Mouse (Mus musculus): ENCODE data around the gene Qsox2. TPM values are rescaled to one million over a fixed set of nuclear protein-coding genes. Genes with fewer than 3 reads are reported as not detected.
A peak's percentile ranks its signal among the peaks of the same experiment; 100 is the strongest.

Qsox2 gene
- 10 to 100 TPM; 15.8 to 17.2 TPM for total RNA-seq (2021)

DNA sequence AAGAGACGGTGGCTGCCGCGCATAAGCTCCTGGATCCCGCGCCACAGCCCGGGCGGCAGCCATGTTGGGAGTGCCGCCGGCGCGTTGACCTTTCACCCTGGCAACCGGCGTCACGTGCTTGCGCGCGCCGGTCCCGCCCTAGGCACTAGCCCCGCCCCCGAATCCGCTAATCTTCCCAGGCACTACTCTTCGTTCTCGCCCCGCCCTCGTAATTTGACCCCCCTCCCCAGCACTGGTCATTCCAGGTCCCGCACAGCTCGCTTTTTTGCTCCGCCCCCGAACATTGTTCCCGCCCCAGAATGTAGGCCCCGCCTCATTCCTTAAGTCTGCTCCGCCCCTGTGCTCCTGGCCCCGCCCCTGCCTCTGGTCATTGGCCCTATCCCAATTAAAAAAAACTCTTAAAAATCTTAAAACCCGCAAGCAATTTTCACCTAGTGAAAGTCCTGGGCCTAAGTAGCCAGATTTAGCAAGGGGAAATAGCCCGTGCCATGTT lies at the start of gene Qsox2:
Gene Qsox2 (minus strand): TSS at position 236 of the 493 bp plus-strand sequence.
- DNase-seq = peak; percentile 96
- intact Hi-C loops (cut with DNase I) = no loop called here

DNA sequence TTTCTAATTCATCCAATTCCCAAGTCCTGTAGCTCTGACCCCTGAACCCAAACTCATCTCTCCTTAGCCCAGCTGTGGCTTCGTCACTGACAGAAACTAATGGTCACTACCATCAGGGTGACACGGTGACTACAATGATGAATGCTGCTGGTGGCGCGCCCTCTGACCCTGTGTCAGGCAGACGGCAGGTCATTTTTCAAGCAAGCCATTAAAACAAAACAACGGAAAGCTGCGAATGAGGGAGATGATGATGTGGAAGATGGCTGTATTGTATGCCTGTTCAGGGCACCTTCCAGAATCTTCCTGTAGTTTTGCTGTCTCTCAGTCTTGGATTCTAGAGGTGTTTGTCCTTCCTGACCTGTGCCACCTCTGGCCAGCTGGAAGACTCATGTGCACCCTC lies 49.1 kb upstream of the Qsox2 start:
- intact Hi-C loops (cut with DNase I) = no loop called here
- no peak for DNase-seq

DNA sequence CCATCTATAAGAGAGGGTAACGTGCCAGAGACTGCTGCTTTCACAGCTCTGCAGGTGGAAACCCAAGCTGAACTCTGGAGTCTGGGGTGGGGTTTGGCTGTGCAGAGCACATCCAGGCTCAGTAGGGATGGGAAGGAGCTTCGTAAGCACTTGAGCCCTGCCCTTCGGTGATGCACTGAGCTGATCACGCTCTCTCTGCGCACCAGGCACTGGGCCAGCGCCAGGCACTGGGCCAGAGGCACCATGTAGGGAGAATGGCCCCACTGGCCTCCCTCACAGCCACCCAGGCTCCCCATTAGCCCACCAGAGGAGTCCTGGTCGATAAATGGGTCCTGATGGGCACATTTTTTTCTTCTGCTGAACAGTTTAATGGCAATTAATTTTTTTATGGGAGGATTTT lies 48.5 kb upstream of the Qsox2 start:
- peak; percentile 83 for DNase-seq
- intact Hi-C loops (cut with DNase I) = no loop called here

DNA sequence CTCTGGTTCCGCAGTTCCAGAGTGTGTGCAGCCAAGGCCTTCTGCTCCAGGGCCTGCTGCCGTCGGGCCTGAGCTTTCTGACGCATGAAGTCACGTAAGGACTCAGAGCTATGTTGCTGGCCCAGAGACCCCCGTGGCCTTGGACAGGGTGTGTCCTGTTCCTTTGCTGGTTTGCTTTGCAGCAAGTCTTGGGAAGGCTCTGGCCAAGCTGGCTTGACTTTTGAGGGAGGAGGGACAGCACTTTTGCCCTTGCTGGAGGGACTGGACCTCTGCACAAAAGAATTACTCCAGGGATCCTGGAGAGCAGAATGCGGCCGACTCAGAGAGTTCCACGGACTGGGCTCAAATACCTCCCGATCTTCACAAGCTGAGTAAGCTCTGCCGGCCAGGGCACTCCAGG lies 43.3 kb upstream of the Qsox2 start:
- DNase-seq = no peak
- intact Hi-C loops (cut with DNase I) = no loop called here

DNA sequence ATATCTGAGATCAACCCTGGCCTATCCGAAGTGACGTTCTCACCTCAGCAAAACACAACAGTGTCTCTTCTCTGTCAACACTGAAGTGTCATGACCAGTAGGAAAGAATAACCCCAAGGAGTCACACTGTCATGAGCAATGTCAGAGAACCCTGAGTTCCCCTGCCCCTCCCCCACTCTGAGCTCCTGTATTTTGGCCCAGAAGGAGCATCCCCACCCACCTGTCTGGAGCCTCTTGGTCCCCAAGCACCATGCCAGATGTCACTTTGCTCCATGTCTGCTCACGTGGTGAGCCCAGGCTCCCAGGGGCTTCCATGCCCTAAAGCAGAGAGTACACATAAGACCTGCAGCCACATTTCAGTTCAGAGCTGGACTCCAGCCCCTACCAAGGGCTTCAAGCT lies 42.4 kb upstream of the Qsox2 start:
- no peak for DNase-seq
- intact Hi-C loops (cut with DNase I) = loop anchor here (10.0 kb wide), 1 partner anchor 255 kb away; the partner anchor contains the start of gene Ubac1

DNA sequence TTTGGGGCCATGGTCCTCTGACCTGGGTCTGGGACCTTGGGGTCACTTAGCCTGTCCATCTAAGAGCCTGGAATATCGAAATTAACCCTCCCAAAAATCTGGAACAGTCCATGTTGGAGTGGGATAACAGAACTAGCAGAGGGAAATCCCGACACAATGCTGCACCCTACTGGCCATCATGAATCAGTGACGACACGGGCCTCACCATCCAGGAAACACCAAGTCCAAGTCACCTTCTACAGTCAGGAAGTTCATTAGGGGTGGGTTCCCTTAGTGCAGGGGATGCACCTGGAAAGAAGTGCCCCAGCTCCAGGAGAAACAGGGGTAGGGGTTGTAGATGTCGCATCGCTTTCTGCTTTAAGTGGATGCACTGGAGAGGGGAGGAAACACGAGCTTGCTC lies 36.3 kb upstream of the Qsox2 start:
- intact Hi-C loops (cut with DNase I) = loop anchor here (5.0 to 10.0 kb wide), 2 partner anchors 116 to 249 kb away; partner anchors contain the start of gene Ubac1

DNA sequence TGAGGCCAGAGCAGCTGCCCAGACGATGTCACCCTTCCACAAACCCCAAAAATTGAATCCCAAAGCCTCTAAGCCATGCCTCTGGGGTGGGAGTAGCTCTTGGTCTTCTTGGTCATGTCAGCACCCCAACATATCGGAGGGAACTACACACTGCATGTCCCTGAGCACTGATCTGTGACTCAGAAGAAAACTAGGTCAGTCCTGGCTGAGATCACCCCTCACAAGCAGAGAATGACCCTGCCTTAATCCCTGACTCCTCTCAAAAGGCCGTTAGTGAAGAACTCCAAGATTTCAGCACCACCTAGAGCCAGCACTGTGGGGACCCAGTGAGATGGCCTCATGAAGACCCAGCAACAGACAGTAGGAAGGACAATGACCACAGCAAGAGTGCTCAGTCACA lies 30.9 kb upstream of the Qsox2 start:
- intact Hi-C loops (cut with DNase I) = no loop called here

More for the DNA sequence above, 36.3 kb upstream of the Qsox2 start:
- peak; percentile 74 for DNase-seq

DNA sequence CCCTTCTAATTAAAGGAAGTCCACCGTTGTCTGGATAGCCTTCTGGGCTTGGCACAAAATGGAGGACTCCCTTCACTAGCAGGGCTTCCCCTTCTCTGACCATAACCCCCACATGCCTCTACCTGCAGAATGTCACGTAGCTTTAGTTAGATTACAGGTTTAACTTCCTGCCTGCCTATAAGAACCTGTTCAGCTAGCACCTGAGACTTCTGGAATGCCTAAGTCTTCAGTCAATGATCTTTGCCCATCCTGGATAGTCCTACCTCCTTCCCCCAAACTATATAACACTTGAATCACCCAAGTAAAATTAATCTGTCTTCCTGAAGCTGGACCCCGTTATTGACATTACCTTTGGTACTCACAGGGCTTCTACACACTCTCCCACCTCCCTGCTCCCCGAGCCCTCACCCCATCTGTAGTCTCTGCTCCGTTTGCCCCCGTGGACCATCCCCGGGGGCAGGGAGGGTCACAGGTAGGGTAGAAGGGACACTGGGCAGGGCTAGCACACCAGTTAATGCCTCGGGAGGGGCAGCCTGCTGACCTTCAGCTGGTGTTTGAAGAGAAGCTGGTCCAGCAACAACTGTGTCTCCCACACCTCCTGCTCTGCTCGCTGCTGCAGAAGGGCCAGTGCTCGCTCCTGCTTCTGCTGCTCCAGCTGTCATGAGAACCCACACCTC lies 28.9 kb upstream of the Qsox2 start:
- no peak for DNase-seq
- intact Hi-C loops (cut with DNase I) = no loop called here

More for the DNA sequence above, 30.9 kb upstream of the Qsox2 start:
- DNase-seq = no peak

DNA sequence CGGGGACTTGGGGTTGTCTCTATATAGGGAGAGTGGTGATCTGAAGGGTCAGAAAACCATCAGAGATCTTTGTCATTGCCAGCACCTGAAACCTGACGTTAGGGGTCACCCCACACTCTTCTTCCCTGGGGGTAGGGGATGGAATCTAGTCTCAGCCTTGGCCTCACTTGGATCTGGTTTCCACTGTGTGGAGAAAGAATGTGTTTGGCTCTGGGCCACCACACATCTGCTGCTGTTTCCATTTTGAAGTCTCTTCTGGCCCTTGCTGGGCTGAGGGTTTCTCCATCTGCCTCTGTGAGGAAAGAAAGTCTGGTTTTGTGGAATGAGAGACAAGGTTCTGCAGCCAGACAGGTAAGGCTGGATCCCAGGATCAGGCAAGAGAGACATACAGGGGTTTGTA lies 27.8 kb upstream of the Qsox2 start:
- peak; percentile 41 for DNase-seq
- intact Hi-C loops (cut with DNase I) = no loop called here

DNA sequence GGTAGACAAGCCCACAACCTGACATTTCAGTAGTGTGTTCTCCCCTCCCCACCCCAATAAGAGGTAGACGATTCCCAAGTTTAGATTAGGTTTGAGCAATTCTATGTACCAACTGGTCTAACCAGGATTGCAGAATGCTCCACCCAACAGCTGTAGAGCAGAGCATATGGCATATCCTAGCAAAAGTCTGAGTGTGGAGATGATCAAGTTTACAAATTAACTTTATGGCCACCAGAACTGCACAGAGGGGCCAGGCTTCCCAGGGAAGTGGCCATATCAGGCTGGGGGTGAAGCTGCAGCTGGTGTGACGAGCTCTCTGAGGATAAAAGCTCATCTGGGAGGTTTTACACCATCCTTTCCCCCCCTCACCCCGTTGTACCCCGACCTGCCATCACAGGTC lies 27.3 kb upstream of the Qsox2 start:
- intact Hi-C loops (cut with DNase I) = no loop called here
- no peak for DNase-seq

DNA sequence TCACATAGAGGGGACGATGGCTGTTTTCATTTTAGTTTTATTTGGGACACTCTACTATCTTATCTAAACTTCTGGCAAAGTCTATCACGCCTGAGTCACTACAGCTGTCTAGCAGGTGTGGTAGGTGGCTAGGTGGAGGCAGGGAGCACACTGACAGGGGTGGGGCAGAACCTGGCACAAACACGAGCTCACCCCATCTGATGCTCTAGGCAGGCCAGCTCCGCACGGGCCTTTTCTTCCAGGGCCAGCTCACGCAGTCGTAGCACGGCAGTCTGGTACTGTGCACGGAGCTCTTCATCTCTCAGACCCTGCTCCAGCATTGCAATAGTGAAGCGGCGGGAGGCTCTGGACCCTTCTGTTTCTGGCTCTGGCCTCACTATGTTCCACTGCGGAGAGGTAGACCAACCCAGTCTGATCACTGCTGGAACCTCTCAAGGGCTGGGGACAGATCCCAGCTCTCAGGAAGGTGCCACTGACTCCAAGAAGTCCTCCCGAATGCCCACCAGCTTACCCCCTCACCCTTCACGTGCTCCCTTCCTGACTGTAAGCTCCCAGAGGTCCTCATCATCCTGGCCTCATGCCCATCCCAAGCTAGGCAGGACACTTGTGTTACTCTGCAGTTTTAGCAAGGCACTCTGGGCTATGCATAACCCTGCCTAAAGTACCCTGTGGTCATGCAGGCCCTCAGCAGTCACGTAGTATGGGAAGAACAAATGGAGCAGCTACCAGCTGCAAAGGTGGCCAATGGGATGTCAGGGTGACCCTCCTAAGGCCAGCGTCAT lies 20.2 kb upstream of the Qsox2 start:
- no peak for DNase-seq
- intact Hi-C loops (cut with DNase I) = no loop called here

DNA sequence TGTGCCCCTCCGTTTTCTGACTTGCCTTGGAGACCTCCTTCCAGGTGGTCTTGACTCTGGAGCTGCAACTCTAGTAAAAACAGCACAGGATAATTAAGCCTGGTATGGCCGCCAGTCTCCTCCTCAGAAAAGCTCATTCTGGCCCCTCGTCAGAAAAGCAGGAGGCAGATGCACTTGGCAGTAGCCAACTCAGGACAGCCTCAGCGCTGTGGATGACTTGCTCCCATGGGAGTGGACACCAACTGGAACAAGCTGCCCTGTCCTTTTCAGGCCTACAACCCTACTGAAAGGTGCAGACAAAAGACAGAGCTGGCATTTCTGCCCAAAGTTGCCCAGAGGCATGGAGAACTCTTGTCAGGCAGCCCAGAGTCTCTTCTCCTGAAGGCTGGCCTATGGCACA lies 17.5 kb upstream of the Qsox2 start:
- peak; percentile 73 for DNase-seq
- intact Hi-C loops (cut with DNase I) = no loop called here

DNA sequence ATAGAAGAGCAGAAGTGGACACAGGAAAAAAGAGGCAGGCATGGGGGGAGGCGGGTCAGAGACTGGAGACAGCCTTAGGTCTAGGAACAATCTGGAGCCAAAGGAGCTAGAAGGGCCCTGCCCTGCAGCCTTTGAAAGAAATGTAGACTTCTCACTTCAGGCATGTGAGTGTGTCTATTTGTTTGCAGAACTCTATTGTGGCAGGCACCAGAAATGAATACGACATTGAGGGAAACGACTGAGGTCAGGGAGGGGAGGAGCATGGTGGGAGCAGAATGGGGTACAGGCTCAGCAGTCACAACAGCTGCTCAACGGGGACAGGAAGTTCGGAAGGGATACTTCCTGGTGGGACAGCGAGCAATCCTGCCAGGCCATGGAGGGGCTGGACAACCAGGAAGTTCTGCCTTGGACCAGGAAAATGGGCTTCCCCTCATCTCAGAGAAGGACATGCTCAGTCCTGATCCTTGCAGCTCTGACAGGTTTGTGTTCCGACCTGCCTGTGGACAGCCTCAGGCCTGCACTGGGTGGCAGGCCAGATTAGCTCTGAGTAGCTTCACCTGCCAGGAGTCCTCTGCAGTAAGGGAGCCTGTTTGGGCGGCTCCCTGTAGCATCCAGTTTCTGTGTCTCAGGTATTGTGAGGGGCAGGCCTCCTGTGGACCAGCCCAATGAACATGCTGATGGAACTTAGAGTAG lies 15.3 kb upstream of the Qsox2 start:
- no peak for DNase-seq
- intact Hi-C loops (cut with DNase I) = no loop called here

DNA sequence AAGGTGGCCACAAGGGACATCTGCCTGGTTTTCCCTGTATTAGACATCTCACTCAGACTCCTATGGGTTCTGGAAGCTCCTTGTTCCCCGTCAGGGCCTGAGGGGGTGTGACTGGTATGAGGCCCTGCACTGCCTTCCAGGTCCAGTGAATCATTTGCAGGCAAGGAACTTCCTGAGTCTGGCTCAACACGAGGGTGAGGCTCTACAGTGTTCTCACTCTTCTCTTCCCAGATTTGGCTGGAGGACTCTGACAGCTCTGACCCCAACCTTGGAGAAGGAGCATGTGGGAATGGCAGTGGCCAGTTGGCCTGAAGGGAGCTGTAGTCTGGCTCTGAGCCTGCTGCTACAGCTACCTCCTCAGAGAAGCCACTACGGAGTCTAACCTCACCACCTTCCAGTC lies 10.2 kb upstream of the Qsox2 start:
- intact Hi-C loops (cut with DNase I) = no loop called here
- no peak for DNase-seq

DNA sequence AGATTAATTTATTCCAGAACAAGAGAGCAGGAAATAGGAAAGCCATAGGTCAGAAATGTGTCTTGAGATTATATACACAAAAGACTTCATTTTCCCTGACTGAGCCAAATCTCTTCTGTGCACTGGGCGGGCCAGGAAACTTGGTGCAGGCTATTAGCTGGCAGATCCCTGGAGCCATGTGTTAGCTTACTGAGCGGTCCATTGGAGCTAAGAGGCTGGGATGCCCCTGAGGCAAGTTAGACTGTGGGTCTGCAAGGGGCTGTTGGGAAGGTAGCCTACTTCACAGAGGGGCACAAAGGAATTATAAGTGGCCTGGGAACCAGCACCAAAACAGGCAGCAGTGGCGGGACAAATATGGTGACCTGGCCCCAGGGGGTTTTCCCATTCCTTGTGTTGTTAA lies 3.5 kb upstream of the Qsox2 start:
- DNase-seq = peak; percentile 63
- intact Hi-C loops (cut with DNase I) = no loop called here

DNA sequence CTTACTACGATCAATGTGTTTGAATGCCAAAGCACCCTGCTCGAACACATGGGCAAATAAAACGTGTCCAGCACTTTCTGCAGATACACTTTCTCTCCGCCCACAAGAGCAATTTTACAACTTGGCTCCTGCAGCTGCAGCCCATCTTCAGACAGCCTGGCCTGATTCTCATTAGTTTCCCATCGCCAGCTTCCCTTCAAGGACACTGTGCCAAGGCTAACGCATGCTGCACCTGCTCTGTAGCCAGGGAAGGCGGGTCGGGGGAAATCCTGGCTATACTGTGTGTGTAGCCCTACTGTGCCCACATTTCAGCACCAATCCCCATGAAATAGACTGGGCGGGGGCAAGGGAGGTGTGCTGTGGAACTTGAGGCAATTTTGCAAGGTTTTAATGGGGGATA lies 3.0 kb upstream of the Qsox2 start:
- intact Hi-C loops (cut with DNase I) = no loop called here
- DNase-seq = peak; percentile 77

DNA sequence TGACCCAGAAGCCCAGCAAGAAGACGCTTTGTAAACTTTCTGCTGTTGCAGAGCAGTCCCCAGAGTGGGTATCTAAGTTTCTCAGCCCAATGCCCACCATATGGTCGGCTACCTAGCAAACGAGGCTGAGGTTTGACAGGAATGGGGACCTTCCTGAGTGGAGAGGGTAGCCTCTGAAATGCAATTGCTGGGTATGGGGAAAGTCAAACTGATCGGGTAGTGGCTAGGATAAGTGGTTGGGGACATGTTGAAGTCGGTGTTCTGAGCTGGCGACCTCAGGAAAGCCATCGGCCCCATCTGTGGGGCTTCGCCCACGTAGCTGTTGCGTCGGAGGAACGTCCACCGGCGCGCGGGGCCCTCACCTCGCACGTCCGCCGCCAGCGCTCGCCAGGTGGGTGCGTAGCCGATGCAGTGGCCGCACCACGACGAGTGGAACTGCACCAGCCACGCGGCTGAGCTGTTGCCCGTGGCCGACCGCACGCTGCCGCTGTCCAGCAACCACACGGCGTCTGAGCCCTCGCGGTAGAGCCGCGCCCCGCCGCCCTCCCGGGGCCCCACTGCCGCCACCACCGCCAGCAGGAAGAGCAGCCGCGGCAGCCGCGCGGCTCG lies 540 bp downstream of the Qsox2 start:
- DNase-seq = no peak
- intact Hi-C loops (cut with DNase I) = no loop called here

DNA sequence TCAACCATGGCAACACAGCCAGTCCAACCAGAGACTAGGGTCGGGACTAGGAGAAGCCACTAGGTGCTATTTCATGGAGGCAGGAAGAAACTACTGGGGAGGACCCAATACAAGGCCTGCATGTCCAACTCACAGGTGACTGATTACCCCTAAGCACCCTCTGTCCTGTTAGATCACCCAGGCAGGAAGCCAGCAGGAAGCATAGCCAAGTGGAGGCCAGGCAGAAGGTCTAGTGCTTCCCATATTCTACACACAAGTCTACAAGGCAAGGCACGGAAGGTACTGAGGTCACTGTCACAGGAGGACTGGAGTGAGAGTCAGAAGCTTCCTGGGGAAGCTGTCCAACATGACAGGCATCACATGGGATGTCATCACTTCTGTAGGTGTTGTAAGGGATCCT lies 2.6 kb downstream of the Qsox2 start:
- intact Hi-C loops (cut with DNase I) = no loop called here
- DNase-seq = no peak

DNA sequence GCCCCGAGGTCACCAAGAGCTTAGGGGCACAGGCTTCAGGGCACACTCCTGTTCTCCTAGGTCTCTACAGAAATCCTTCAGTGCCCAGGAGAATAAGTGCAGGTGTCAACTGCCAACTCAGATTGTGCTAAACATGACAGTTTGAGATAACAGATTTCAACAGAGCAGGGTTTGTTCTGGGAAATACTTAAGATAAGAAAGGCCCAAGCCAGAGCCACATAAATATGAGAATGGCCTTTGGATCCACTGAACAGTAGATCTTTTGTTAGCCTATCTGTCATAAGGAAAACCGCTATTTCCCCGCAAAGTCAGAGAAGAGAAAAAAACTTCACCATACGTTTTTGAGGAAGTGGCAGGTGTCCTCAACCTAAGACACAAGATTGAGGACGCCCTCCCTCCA lies 3.1 kb downstream of the Qsox2 start:
- no peak for DNase-seq
- intact Hi-C loops (cut with DNase I) = no loop called here

DNA sequence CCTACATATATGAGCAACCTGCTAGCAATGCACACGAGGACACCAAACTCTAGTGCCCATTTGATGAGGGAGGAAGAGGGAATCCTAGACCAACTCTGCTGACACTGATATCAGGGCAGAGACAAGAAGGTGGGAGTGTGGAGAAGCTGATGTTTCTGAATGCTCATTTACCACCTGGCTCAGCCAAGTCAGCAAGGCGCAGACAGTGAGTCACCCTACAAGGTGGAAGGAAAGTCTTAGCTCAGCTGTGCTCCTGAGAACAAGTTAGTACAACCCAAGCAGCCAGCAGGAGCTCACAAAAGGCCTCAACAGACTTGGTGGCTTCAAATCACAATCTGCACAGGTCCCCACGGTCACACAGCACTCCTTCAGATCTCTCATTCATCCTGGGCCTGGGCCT lies 6.0 kb downstream of the Qsox2 start:
- intact Hi-C loops (cut with DNase I) = no loop called here
- DNase-seq = no peak

DNA sequence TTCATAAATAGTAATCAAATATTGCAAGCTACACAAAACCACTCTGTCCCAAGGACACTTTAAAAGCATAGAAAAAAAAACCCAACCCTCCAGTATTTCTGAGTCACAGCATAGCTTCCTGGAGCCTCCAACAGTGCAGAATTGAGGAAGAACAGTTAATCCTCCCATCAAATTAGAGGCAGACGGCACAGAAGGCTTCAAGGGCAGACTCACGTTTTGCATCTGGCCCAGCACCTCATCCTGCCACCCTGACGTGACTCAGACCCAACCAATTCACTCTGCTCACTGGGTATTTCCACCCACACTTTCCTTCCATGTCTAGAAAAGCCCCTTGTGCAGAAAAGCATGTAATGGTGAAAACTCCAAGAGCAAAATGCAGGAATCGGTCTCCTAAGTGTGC lies 7.1 kb downstream of the Qsox2 start:
- DNase-seq = no peak
- intact Hi-C loops (cut with DNase I) = no loop called here

All from left cerebral cortex, postnatal 4 days (tissue).